Mouse (Mus musculus): ENCODE results near the gene Lrrn1.

The Lrrn1 gene

GRCm38 (mm10) chr6:107583759-107584383 lies 54.3 kb downstream of the Lrrn1 start:
- no peak for DNase-seq (ENCODE audit: low spot score)

- DNase-seq (ENCODE audit: low spot score), result no peak
Observed at GRCm38 (mm10) chr6:107605151-107605550, 75.6 kb downstream of the Lrrn1 start.

GRCm38 (mm10) chr6:107614288-107614687 lies 84.7 kb downstream of the Lrrn1 start:
- DNase-seq (ENCODE audit: low spot score), result no peak

Measured in urinary bladder, postnatal 10 days (tissue).